Mouse (Mus musculus): Measurements from ENCODE around the gene Vwce.

The Vwce gene

DNA sequence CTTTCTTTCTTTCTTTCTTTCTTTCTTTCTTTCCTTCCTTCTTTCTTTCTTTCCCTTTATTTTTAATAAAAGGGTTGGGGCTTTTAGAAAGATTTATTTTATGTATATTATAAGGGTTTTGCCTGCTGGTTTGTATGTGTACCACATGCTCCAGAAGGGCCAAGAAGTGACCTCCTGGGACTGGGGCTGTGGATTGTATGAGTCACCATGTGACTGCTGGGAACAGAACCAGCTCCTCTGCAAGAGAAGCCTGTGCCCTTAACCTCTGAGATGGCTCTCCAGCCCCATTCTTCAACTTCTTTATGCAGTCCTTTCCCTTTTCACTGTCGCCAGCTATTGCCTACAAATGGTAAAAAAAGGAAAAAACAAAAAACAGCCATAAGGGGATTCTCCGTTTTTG is 11.6 kb downstream of the Vwce start:
- no peak for DNase-seq (ENCODE audit: low spot score)

DNA sequence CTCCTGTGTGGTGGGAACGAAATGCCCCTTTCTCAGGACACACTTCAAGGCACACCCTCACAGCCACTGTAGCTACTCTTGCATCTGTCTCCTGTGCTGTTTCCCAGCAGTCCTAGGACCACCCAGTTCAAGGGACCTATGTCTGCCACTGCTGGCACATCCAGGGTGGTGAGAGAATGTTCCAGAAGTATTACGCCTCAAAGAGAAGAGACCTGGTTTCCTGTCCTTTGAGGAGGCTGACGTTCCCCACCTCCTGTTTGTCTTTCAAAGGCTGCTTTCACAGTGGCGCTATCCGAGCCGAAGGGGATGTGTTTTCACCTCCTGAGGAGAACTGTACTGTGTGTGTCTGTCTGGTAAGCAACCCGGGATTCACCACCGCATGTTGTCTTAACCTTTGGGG is 14.1 kb downstream of the Vwce start:
- no peak for DNase-seq (ENCODE audit: low spot score)

DNA sequence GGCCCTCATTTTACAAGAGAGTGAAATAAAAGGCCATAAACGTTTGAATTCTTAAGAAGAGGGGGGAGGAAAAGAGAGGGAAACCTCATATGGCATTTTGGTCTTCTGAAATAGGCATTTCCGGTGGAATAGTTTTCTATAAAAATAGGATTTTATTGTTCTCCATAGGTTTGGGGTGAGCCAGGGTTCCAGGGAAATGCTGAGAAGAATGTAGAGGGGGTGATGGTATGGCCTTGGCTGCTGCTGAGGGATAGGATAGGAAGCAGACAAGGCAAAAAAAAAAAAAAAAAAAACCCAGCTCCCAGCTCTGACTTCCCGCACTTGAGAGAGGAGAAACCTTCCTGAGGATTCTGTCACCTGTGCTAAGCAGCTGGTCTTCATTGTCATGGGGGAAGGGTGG is 22.0 kb downstream of the Vwce start:
- DNase-seq (ENCODE audit: low spot score): no peak

DNA sequence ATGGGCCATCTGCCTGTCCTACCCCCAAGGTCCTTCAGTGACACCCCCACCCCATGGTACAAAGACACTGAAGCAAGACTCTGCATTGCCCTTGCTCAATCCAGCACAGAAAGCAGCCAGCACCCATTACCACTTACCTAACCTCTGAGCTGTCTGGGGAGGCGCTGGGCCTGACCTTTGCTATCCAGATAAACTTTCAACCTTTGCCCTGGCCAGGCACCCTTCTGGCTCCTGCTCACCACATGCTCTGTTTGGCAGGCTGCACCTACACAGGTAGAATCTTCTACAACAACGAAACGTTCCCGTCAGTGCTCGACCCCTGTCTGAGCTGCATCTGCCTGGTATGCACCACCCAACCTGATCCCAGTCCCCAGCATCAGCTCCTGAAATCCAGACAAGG is 23.7 kb downstream of the Vwce start:
- DNase-seq (ENCODE audit: low spot score): no peak

DNA sequence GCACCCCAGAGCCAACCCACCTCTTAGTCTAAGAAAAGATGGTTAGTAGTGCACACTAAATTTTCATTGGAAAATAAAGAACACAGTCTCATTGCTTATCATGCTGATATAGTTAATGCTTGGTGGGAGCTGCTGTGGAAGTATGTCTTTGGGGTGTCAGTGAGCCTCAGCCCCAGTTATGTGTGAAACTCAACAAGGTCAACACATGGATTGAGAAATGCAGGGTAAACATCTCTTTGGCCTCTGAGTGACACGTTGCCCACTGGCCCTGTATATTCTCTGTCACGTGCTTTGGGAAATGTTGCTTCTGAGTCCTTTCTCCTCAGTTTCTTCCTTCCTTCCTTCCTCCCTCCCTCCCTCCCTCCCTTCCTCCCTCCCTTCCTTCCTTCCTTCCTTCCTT is 24.4 kb downstream of the Vwce start:
- DNase-seq (ENCODE audit: low spot score): no peak

DNA sequence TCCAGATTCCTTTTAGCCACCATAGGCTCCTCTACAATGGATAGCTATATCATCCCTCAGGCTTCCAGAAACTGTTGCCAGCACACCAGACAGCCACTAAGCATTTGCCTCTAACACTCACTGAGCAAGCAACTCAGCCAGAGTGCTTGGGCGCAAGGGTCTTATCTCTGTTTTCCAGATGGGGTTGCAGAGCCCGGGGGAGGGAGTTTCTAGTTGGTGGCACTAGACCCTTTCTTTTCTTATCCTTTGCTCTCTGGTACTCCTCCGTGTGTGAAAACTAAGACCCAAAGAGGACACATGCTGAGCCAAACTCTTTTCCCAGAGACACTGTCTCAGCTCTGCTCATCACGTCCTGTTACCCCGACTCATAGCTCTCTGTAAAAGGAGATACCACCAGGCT is 27.4 kb downstream of the Vwce start:
- DNase-seq (ENCODE audit: low spot score): no peak

DNA sequence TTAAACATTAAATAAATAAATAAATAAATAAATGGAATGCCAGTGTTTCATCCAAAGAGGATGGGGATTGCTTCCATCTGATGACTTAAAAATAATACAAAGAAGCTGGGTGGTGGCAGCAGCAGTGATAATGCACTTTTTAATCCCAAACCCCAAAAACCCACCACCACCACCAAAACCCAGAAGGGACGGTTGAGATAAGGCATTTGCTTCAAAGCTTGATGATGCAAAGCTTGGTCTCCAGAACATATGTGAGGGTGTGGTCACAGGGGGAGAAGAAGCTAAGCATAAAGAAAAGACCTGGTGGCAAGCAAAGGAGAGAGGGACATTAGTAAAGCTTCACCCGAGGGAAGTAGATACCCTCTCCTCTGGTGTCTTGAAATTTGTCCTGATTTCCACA is 27.9 kb downstream of the Vwce start:
- no peak for DNase-seq (ENCODE audit: low spot score)

DNA sequence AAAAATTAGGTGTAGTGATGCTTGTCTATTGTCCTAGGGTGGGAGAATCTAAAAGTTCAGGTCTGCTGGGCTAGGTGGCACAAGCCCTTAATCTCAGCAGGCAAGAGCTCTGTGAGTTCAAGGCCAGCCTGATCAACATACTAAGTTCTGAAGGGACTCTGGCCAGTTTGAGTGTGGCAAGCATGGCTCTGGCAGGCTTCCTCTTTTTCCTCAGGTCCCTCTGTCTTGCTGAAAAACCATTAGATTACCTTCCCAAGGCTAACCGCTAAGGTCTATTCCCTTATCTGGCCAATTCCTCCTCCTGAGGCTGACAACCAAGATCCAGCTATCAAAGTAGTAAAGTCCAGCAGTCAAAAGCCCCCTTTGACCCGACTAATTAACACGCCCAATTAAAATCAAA is 28.7 kb downstream of the Vwce start:
- DNase-seq (ENCODE audit: low spot score): no peak

DNA sequence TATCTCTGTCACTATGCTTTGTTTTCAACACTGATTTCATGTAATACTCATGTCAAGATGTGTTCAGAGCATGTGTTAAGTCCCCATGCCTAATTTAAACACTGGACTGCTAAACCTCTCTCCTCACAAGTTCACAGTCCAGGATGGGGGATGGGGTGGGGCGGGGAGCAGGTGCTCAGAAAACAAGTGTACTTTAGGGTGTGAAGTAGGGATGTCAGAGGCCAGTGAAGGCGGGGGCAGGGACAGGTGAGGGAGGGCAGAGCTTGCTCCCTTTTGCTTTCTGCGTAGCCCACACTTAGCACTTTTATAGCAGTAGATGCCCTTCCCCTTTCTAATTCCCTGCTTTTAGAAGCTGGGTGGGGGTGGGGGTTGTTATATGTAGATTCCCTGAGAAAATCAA is 31.1 kb downstream of the Vwce start:
- no peak for DNase-seq (ENCODE audit: low spot score)

DNA sequence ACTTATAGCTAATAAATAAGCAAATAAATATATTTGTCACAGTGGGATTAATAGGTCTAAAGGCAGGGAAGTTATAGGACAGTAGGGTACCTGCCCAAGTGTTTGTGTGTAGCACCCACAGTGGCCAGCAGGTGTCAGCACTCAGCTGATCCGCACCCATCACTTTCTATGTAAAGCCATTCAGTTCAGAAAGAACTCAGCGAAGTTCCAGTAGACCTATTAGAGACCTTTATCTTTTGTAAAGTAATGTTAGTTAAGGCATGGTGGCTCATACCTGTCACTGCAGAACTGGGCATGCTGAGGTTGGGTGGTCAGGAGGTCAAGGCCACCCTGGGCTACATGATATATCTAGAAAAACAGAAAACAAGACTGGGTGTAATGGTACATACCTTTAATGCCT is 31.5 kb downstream of the Vwce start:
- DNase-seq (ENCODE audit: low spot score): no peak

DNA sequence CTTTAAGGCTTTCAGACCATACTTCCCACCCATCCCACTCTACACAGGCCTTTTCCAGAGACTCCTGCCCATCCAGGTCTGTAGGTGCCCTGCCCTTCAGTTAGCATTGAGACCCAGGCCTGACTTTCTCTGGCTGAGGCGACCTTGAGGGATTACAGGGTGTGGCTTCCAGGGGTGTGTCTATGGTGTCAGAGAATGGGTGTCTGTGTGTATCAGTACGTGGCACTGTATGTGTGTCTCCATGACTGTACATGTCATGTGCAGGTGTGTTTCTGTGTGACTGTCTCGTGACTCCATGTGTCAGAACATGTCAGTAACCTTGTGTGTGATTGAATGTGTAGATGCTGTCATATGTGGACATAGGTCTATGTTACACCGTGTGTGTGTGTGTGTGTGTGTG is 37.3 kb downstream of the Vwce start:
- no peak for DNase-seq (ENCODE audit: low spot score)

DNA sequence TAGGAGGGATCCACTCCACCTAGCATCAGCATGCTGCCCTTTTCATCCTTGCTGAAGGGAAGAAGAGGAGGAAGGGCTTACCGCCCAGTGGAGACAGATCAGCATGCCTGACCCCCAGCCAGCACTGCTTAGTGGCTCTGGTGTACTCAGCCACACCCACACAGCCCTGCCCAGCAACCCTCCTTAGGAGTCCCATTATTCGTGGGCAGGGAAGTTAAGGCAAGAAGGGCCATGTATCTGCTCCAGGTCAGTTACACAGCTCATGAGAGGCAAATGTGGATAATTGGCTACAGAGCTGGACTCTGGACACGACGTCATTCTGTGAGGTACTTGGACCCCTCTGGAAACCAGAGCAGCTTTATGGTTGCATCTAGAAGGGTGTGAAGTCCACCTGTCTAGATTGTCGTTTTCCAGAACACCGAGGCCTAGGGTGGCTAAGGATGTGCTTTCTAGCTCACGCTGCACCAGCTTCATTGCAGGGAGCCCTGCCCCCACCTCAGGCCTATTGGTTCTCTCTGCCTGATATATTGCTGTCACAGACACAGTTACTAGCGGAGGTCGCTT is 37.9 kb downstream of the Vwce start:
- no peak for DNase-seq (ENCODE audit: low spot score)

DNA sequence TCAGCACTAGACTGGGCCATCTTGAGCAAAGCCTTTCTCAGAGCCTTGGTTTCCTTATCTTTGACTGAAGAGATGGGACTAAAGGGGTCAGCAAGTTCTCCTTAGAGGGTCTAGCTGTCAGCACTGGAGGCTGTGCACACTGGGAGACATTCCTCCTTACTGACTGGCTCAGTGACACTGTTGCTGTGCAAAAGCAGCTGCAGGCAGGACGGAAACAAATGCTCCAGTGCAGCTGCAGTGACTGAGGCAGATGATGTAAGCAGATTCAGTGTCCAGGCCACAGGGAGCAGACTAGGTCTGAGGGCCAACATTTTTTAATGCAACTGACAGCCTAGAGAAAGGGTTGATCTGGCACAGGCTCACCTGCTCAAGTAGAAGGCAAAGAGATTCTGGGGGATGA is 39.3 kb downstream of the Vwce start:
- DNase-seq (ENCODE audit: low spot score): no peak

DNA sequence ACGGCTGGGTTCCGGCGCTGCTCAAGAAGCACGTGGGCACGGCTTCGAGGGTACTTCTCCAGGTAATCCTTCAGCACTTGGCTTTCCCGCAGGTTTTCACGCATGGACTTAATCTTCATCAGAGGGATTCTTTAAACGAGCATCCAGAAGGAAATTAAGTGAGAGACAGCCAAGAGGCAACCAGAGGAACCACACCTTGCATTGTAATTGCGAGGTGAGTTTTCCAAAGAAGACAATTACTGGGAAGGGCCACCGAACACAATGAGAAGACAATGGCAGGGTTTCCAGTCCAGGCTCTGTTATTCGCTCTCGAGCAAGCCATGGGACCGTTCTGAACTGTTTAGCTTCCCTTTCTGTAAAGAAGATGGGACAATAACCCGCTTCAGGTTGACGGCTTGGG is 42.6 kb downstream of the Vwce start:
- no peak for DNase-seq (ENCODE audit: low spot score)

DNA sequence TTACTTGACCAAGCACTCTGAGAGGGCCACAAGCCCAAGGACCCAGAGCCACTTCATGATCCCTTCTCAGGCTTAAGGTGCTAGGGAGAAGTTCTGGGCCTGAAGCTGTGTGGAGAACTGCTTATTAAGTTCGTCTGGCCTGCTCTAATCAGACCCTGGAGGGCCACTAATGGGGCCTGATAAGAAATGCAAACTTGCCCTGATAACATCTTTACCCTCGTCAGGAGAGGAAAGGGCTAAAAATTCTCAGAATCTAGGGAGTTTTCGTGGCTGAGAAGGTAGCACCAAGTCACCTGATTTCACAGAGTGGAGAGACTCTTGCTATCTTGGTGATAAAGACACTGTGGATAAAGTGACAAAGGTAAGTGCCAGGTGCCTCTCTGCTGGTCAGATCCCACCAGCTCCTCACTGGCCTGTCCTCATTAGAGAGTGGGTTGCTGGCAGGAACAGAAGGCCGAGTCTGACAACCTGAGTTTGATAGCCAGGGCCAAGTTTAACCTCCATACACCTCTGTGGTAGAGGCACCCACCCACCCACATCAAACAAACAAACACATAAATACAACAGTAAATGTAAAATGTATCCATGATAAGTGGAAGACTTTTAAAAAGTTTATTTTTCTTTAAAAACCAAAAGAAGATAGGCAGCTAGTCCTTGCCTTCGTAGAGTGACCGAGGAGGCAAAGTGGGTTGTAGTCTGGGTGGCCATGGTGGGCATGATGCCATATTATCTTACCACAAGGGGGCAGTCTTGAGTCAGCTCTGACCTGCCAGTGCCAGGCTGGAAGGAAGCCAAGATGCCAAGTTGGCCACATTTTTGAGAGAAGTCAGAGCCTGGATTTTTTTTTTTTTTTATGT is 44.1 kb downstream of the Vwce start, which contains the start of gene Pga5:
Gene Pga5, minus strand, starts transcription at position 157 of the 857 bp plus-strand sequence.
- DNase-seq (ENCODE audit: low spot score): peak; percentile 61

DNA sequence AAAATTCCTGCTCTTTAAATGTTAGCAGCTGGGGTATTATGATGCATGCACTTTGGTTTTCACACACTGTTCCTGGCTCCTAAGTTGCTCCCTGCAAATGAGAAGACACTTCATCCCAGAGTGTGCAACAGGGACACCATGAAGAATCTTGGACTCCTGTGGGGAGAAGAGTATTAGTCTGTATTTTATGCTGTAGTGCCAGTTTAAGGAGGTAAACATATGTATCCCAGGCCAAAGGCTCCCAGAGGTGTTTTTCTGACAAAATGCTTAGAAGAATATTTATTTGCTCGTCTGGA is 44.7 kb downstream of the Vwce start:
- DNase-seq (ENCODE audit: low spot score): no peak

DNA sequence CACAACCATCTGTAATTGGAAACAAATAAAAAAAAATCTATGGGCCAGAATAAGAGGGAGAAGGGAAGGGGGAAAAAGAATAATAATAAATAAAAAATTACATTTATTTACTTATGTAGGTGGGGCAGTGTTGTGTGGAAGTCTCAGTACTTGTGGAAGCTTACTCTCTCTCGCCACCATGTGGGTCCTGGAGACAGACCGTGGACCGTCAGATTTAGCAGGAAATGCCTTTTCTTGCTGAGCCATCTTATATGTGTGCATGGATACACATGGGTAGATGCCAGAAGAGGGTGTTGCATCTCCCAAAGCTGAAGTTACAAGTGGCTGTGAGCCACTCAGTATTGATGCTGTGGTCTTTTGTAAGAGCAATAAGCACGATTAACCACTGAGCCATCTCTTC is 47.6 kb downstream of the Vwce start:
- DNase-seq (ENCODE audit: low spot score): no peak

DNA sequence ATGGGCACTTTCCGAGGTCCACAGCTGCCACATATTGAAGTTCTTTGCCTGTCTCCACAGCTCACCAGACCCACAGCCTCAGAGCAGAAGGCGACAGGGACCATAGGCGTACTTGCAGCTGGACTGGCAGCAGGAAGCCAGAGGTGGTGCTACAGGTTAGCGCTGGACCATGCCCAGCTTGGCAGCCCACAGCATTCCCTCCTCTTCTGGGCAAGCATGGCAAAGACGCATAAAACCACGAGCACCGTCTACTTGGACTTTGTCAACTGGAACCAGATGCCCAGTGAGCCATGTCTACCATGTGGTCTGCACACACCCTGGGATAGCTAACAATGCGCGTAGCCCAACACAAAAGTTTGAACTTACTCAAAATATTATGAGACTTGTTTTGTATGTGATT is 51.1 kb downstream of the Vwce start:
- no peak for DNase-seq (ENCODE audit: low spot score)

DNA sequence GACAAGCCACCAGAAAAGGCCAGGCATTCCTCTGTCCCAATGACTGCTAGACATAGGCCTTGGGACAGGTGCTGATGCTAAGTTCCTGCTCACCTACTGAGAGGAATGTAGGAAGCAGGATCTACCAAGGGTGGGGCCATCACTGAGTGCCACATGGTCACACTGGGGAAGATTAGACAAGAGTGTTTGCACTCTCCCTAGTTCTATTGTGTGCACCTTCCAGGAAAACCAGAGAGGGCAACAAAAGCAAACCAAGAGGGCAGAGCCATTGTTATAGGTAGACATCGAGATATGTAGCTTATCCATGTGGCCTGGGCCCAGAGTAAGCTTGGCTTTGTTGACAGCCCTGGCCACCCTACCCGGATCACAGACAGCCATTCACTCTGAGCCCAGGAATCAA is 51.7 kb downstream of the Vwce start:
- DNase-seq (ENCODE audit: low spot score): no peak

DNA sequence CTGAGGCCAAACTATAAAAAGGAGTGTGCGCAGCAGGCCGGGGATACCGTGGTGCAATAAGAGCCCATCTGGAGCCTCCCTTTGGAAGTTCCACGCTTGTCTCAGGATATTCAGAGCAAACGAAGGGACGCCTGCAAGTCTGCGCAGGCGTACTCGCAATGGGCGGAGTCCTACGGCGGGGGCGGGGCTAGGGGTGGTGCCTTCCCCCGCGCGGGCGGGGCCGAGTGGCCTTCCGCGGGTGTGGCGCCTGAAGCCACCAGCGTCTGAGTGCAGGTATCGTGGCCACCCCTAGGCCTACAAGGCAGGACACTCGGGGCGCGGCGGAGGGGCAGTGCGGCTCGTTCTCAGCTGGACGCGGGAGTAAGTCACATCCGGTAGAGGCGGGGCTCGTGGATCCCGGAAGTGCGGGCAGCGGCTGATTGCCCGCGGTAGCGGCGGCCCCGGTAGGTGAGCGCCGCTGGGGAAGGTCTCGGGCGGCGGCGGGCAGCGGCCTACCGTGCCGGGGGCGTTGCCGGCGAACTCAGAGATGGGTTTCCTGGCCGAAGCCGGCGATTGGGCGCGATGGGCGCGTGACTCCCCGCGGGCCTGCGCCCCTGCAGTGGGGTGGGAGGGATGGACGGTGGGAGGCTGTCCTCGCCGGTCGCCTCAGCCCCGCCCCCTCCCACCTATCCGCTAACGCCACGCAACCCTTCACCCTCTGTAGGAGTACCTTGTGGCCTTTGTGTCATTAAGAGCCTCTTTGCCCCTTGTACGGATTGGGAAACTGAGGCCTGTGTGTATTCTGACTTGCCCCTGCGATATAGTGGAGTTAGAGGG is 54.7 kb downstream of the Vwce start, which contains the start of gene Vps37c:
Gene Vps37c, plus strand, starts transcription at position 199 of the 816 bp plus-strand sequence.
- DNase-seq (ENCODE audit: low spot score): peak; percentile 92

DNA sequence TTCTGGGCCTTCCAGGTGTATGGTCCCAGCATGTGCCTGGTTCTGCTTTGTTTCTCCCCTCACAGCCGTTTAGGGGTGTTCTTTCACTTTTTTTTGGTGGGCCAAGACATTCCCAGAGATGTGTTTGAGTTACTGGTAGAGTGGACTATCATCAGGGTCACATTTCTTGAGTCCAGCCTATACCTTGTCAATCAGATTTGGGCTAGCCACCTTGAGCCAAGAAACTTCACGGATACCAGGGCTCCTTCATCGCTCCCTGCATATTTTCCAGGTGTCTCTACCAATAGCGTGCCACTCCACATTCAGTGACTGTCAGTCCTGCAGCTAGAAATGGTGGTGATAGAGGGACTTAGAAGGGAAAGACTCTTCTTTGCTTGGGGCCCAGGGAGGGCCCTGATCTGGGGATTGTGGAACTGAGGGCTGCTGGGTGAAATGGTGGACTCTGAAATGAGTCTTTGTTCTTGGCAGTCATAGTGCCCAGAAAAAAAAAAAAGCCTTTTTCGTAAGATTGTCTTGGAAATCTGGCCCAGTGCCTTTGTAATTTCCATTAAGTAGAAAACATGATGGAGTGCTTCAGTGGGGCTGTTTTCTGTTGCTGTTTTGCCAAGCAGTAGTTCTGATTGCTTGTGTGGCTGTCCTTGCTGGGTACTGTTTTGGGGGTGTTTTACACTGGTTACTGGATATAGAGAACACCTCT is 55.6 kb downstream of the Vwce start:
- no peak for DNase-seq (ENCODE audit: low spot score)

DNA sequence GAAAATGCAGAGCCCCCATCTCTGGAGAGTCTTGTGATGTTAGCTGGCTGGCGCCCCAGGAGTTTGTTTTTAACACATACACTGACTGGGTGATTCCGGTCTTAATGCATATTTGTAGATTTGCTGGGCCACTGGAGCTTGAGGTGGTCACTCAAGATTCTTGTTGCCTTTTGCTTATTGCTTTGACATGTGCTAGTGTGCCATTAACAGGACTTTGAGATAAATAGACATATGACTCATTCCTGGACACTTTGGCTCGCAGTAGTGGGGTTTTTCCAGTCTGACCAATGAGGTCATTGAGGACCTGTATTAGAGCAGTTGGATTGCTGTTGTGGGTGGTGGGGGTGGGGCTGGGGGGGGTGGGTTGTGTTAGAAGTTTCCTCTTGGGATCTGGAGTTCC is 56.3 kb downstream of the Vwce start:
- DNase-seq (ENCODE audit: low spot score): no peak

DNA sequence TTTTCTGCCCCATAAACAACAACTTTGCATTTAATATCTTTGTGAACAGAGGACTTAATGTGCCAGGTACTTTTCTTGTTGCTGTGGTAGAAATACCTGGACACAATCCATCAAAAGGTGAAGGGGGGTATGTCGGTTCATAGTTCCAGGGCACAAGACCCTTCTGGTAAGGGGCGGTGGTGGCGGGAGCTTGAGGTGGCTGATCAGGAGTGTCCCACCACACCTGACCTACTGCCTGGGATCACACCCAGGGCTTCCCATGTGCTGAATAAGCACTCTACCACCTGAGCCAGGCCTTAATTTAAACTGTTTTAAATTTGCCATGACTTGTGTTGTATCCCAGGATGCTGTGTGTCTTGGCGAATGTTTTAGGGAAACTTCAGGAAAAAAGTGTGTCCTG is 57.1 kb downstream of the Vwce start:
- no peak for DNase-seq (ENCODE audit: low spot score)
